Mouse (Mus musculus) CD4-positive helper T cell, adult 2 months (primary cell): Measurements from ENCODE around the gene Ddx24.
"Not testable (repeated sequence)": the region's sequence is repeated elsewhere in the genome, so short reads cannot be mapped to it uniquely, and the experiment has no call there.

Experiments used
- DNase-seq: peaks from one replicate; pipeline ENCODE4 v3.0.0-alpha.2; 2012; ENCODE audit warnings: low read depth, missing footprints, low spot score

The Ddx24 gene

GRCm38 (mm10) chr12:103425729-103426470, at the start of gene Ddx24:
TSS of gene Ddx24 (minus strand) at chr12:103425830.
- DNase-seq: peak; percentile 99

GRCm38 (mm10) chr12:103474481-103474880, 48.9 kb upstream of the Ddx24 start:
- DNase-seq: no peak

DNA sequence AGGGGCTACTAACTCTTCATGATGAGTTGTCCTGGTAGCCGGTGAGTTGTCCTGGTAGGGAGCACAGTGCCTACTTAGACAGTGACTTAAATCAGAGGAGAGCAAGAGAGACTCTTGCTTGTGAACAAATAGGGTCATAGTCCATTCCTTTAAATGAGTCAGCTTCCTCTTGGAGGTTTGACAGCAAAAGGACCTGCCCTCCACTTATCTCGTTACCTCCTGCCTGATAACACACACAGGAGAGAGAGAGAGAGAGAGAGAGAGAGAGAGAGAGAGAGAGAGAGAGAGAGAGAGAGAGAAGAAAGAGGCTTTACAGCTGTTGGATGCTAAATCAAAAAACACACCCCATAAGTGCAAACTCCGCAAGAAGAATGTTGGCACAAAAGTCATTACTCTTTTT, 31.5 kb upstream of the Ddx24 start, which contains the start of gene Ifi27l2b:
TSS of gene Ifi27l2b (minus strand) at position 84 of the 400 bp plus-strand sequence.
- no peak for DNase-seq

DNA sequence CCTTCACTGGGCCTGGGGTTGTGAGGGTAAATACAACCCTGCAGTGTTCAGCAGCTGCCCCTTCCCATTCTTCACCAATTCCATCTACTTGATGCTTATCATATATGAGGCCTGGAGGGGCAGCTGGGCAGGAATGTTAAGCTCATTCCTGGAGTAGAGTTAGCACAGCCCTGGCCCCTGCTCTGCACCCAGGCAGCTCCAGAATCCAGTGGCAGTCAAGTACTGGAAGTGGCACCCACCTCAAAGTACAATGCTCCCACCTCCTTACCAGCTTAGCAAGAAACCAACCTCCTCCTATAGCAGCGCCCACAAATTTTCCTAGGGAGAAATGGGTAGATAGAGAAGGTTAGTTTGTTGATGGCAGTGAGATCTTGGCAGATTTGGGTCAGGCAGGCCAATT, 31.1 kb upstream of the Ddx24 start:
- DNase-seq: not testable (repeated sequence)

- no peak for DNase-seq
These were observed 27.7 kb upstream of the Ddx24 start for GRCm38 (mm10) chr12:103453361-103453760.

- peak; percentile 39 for DNase-seq
These were observed 19.4 kb upstream of the Ddx24 start for GRCm38 (mm10) chr12:103445060-103445459.

DNA sequence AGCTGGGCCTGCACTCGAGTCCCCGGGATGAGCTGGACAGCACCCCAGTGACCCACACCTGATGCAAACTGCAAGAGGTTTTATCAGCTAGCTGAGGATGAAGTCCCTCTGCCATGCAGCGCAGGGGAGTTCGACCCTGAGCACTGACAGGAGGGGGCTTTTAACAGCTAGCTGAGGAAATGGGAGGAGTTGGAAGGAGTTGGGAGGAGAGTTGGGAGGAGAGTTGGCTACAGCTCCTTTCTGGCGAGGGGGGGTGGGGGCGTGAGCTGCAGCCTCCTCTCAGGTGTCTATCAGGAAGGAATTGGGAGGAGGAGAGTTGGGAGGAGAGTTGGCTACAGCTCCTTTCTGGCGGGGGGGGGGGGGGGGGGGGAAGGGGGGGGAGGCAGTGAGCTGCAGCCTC, 18.6 kb upstream of the Ddx24 start:
- not testable (repeated sequence) for DNase-seq

DNA sequence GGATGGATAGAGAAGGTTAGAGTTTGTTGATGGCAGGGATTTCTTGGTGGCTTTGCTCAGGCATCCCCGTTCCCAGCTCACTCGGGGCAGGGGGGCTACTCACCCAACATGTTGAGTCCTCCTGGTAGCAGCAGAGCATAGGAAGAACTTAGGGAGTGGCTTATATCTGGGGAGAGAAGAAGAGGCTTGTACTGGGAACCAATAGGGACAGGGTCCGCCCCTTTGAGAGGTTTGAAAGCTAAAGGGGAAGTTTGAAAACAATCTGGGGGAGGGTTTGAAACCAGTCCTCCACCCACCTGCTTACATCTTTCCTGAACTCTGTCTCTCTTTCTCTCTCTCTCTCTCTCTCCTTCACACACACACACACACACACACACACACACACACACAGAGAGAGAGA, 17.9 kb upstream of the Ddx24 start, which contains the start of gene Ifi27l2a:
TSS of gene Ifi27l2a (minus strand) at position 157 of the 400 bp plus-strand sequence.
- peak; percentile 90 for DNase-seq

GRCm38 (mm10) chr12:103437601-103438000, 12.0 kb upstream of the Ddx24 start:
- no peak for DNase-seq

DNA sequence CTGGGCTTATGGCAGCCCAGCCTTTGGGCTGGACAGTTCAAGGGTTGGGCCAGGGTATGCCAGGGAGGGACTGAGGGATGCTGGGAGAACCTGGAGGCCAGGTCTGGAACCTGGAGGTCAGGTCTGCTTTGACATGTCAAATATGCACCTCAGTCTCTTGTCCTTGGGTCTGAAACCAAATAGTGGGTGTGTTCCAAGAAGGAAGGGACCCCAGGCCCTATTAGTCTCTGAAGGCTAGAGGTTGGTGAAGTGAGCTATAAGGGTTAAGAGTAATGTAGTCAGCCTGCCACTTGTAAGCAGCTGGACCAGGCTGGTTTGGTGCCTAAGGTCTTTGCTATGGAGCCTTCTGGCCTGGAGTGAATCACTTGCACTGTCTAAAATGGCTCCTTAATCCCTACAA, 9.2 kb upstream of the Ddx24 start:
- DNase-seq: no peak

DNA sequence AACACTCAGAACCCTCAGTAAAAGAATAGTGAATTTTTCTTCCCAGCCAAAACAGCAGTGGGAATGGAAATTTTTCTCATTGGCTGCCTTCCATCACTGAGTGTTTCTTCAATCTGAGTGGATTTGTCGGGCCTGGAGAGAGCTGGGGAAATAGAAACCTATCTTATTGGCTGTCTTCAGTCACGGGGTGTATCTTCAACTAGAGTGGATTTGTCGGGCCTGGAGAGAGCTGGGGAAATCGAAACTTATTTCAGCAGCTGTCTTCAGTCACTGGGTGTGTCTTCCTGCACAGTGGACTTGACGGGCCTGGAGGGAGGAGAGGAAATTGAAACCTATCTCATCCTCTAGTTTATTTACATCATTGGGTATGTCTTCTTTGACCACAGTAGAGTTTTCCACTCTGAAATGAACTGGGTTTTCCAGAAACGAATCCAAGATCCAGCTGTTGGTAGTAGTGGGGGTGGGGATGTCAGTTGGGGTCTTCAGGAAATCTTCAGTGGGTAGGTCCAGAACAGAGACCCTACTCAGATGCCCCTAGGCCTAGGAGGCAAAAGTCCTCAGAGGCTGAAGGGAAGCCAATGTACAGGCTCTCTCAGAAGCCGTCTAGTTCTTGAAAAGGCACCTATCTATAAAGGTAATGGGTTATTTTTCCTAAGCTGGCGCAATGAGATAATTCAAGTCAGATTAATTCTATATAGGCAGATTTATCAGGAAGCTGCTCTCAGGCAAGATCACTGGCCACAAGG, 8.5 kb upstream of the Ddx24 start, which contains the start of gene Ifi27:
TSS of gene Ifi27 (plus strand) at position 226 of the 746 bp plus-strand sequence.
- DNase-seq: peak; percentile 92

DNA sequence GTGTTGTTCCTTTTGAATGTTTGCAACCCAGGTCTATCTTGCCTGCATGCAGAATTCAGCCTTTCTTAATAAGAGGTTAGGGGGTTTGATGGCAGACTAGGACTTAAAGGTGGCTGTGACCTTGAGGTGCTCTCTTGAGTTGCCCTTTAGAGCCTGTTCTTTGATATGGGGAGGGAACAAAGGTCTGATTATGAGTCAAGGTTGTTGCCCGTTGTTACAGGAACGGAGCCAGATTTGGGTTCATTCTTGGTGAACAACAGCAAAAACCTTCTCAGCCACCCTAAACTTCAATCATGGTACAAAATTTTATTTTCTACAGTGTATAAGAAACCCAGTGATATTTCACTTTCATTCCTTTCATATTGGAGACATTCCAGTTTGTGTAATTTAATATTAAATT, 7.8 kb upstream of the Ddx24 start:
- no peak for DNase-seq

DNA sequence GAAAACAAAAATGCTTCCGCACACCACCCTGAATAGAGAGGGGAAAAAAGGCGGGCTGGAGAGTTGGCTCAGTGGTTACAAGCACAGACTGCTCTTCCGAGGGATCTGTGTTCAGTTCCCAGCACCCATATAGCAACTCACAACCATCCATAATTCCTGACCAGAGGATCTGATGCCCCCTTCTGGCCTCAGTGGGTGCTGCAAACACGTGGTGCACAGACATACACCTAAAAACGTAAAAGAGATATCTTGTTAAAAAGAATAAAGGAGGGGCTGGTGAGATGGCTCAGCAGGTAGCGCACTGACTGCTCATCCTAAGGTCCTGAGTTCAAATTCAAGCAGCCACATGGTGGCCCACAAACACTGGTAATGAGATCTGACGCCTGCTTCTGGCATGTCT, 1.1 kb upstream of the Ddx24 start:
- DNase-seq: no peak

- no peak for DNase-seq
These were observed 458 bp downstream of the Ddx24 start for GRCm38 (mm10) chr12:103425016-103425728.

DNA sequence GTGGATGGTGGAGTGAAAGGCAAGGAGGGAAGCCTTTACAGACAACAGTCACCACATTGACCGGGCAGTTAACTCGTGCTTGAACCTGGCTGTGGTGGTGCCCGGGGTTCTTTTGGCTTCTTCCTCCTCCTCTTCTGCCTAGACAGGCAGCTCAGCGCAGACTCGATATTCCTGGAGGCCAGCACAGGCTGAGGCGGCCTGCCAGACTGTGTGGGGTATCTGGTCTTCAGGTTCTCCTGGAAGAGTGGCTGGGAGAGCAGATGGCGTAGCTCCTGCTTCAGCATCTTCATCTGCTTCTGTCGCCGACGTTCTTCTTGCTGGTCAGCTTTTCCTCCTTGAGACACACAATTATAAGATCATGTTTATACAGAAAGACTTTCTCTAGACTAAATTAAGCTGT, 17.5 kb downstream of the Ddx24 start:
- DNase-seq: no peak

GRCm38 (mm10) chr12:103407720-103408119, 17.9 kb downstream of the Ddx24 start, which contains the start of gene 9330161L09Rik:
TSS of gene 9330161L09Rik (minus strand) at chr12:103407820.
- no peak for DNase-seq

DNA sequence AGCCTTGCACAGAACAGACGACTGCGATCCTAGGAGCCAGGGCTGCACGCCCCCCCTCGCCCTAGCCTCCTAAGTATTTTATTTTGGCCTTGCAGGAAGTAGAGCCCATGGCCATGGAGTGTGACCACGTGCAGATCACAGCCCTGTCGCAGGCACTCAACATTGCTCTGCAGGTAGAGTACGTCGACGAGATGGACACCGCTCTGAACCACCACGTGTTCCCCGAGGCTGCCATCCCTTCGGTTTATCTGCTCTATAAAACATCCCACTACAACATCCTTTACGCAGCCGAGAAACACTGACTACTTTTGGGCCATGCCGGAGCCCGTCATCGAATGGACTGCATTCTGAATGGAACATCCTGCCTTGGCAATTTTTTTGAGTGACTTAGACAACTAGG, 21.5 kb downstream of the Ddx24 start:
- DNase-seq: no peak

GRCm38 (mm10) chr12:103396751-103397150, 28.9 kb downstream of the Ddx24 start:
- no peak for DNase-seq

DNA sequence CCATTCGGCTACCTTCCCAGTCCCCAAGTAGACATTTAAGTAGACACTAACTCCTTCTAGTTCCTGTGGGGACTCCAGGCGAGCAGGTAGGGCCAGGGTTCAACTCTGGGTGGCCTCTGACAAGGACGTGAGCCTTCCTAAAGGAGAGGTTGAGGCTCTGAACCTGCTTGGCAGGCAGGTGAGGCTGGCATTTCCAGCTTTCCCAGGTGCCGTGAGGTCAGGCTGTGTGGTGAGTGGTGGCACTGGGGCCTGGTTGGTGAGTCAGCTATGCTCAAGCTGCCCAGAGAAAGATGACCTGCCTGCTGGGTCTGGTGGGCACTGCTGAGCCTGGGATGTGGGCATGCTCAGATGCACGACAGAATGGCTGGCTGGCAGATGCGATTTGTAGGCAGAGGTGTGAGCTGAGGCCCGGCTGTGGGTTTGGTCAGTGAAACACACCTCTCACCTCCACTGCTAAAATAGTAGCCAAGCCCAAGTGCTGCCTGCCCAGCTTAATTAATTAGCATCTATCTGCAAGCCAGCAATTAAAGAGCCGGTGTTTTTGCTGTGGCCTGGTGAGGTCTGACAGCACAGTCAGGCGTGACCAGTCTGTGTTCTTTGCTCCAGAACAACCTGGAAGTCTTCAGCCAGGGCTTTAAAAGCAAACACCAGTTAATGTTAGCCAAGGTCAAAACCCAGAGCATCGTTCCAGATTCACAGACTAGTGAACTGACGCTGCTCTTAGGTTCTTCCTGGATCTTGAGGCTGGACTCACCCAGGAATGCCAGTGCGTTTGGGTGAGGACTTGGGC, 29.9 kb downstream of the Ddx24 start:
- no peak for DNase-seq

GRCm38 (mm10) chr12:103393528-103393927, 32.1 kb downstream of the Ddx24 start:
- DNase-seq: no peak

GRCm38 (mm10) chr12:103391098-103391497, 34.5 kb downstream of the Ddx24 start:
- DNase-seq: no peak
